Mouse (Mus musculus) CD4-positive, CD25-positive, alpha-beta regulatory T cell (primary cell): ENCODE measurements around the gene Vmn2r15. TPM values are rescaled to one million over a fixed set of nuclear protein-coding genes. Genes with fewer than 3 reads are reported as not detected.

Experiments
- polyA plus RNA-seq: library from polyadenylated mRNA; unstranded; fragments of 100-300 nt; shearing (Covaris generic); gene quantifications from one replicate; pipeline ENCODE4 v1.2.1, GENCODE M21; 2017

Vmn2r15 gene
- not detected for polyA plus RNA-seq

GRCm38 (mm10) chr5:109297544-109297943, at the start of gene Vmn2r15:
TSS of gene Vmn2r15 (minus strand) at chr5:109297644.

GRCm38 (mm10) chr5:109329862-109330261, 32.4 kb upstream of the Vmn2r15 start, which contains the start of gene Vmn2r16:
TSS of gene Vmn2r16 (plus strand) at chr5:109330162.

Other genes with a start within 250 kb of the Vmn2r15 start
- 0.24 TPM for gene Vmn2r11, start 238.1 kb downstream of the Vmn2r15 start, polyA plus RNA-seq
- not detected for gene Vmn2r12, start 199.7 kb downstream of the Vmn2r15 start, polyA plus RNA-seq
- gene Vmn2r13, start 105.4 kb downstream of the Vmn2r15 start, polyA plus RNA-seq, result not detected
- not detected for gene Vmn2r14, start 72.9 kb downstream of the Vmn2r15 start, polyA plus RNA-seq
- gene Vmn2r16, start 32.5 kb upstream of the Vmn2r15 start, polyA plus RNA-seq, result not detected
- gene Vmn2r17, start 122.0 kb upstream of the Vmn2r15 start, polyA plus RNA-seq, result 0.04 TPM